Comparison of ENCODE assay signal across 8 mouse cellular contexts in the genomic region with DNA sequence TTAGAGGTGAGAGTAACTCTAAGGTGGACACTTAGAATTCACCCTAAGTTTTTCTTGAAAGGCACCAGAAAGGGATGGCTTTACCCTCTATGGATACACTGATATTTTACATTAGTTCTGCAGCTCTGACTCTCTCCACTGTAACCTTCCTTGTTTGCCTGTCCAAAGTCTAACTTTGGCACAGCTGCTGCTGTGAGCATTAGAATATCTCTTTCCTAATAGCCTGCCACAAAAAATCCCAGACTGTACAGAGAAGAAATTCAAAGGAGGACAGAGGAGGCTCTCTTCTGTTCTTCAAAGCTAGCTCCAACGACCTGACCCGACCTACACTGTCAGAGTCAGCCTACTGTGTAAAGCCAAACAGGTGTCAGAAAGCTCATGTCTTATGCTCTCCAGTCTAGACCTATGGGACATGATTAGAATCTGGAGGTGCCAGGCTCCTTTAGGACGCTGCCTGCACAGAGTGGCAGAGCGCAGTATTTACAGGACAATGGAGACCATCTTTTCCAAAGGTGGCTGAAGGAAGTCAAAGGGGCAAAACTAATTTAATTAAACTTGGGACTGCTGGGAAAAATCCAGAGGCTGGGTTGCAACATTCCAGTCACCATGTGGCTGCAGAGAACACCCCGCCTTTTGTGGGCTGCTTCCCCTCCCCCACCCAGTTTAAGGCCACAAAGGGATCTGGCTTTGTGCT. TPM values are rescaled to one million over a fixed set of nuclear protein-coding genes. Genes with fewer than 3 reads are reported as not detected.
A peak's percentile ranks its signal among the peaks of the same experiment; 100 is the strongest.
DNase-seq lines count a peak whose midpoint lies in the region; ATAC-seq lines count a peak whose summit lies in the region.

No protein-coding gene starts in this region.

- WGBS in embryonic facial prominence, embryonic 13.5 days: 17% methylated on average over 5 of the region's 5 CpGs
- 31% methylated on average over 5 of the region's 5 CpGs for WGBS in heart, embryonic 16.5 days
- WGBS in midbrain, embryonic 10.5 days: under 1% methylated on average over 5 of the region's 5 CpGs

- peak; percentile 98 for DNase-seq in Muller cell, postnatal 12 days (ENCODE audit: inconsistent ontology term)
- peak; percentile 65 for DNase-seq in kidney, postnatal 14 days
- DNase-seq in midbrain, embryonic 10.5 days (ENCODE audit: low spot score): peak; percentile 84
- DNase-seq in thymus, postnatal 0 days (ENCODE audit: low spot score): no peak
- DNase-seq in frontal cortex, postnatal 14 days (ENCODE audit: low spot score in 2 of 2): no peak

- 0 out of 2 replicates have a peak, but pooled peaks have one; percentile 60 for ATAC-seq in embryonic facial prominence, embryonic 13.5 days (ENCODE audit: insufficient number of reproducible peaks, insufficient read depth, low FRiP score, low TSS enrichment, low read depth)
- ATAC-seq in heart, embryonic 16.5 days (replicated peaks; ENCODE audit: extremely low read depth, insufficient read depth, low FRiP score): 0 out of 2 replicates have a peak, but pooled peaks have one; percentile 20
- no peak for ATAC-seq in activated CD4-positive, CD25-positive, alpha-beta regulatory T cell, adult 4 months

- H3K27me3 ChIP-seq in embryonic facial prominence, embryonic 13.5 days: no peaks in the 10 kb centered on the region
- H3K27me3 ChIP-seq in heart, embryonic 16.5 days (ENCODE audit: control insufficient read depth, insufficient read depth, low read length): no peaks in the 10 kb centered on the region
- H3K27me3 ChIP-seq in midbrain, embryonic 10.5 days (ENCODE audit: low read depth, poor library complexity, severe bottlenecking): no peaks in the 10 kb centered on the region

- H3K36me3 ChIP-seq in embryonic facial prominence, embryonic 13.5 days: peaks cover 42% of the 10 kb centered on the region
- peaks cover 23% of the 10 kb centered on the region for H3K36me3 ChIP-seq in heart, embryonic 16.5 days (ENCODE audit: control insufficient read depth, insufficient read depth)
- peaks cover 74% of the 10 kb centered on the region for H3K36me3 ChIP-seq in midbrain, embryonic 10.5 days

- H3K9me3 ChIP-seq in embryonic facial prominence, embryonic 13.5 days: no peaks in the 10 kb centered on the region
- no peaks in the 10 kb centered on the region for H3K9me3 ChIP-seq in heart, embryonic 16.5 days (replicated peaks; ENCODE audit: control insufficient read depth, low read length)
- no peaks in the 10 kb centered on the region for H3K9me3 ChIP-seq in midbrain, embryonic 10.5 days (replicated peaks)

- H3K9ac ChIP-seq in embryonic facial prominence, embryonic 13.5 days: no peak overlapping the region
- peak overlapping the region; percentile 5; the same call in 1 of the 2 replicates for H3K9ac ChIP-seq in heart, embryonic 16.5 days (ENCODE audit: low read length)

- H3K4me1 ChIP-seq in embryonic facial prominence, embryonic 13.5 days: peaks cover 60% of the 10 kb centered on the region
- peaks cover 46% of the 10 kb centered on the region for H3K4me1 ChIP-seq in heart, embryonic 16.5 days (ENCODE audit: control insufficient read depth, insufficient read depth, low read length)
- peaks cover 79% of the 10 kb centered on the region for H3K4me1 ChIP-seq in midbrain, embryonic 10.5 days

- 0 out of 2 replicates have a peak overlapping the region, but pooled peaks have one; percentile 33 for H3K27ac ChIP-seq in embryonic facial prominence, embryonic 13.5 days
- peak overlapping the region; percentile 60 for H3K27ac ChIP-seq in heart, embryonic 16.5 days (ENCODE audit: low read length)
- peak overlapping the region; percentile 88 for H3K27ac ChIP-seq in midbrain, embryonic 10.5 days (replicated peaks)

- H3K4me2 ChIP-seq in embryonic facial prominence, embryonic 13.5 days: peak overlapping the region; percentile 7; the same call in 1 of the 2 replicates
- H3K4me2 ChIP-seq in heart, embryonic 16.5 days (ENCODE audit: low read depth, low read length): no peak overlapping the region; the same call in 1 of the 2 replicates

- no peak overlapping the region; the same call in 1 of the 2 replicates for H3K4me3 ChIP-seq in embryonic facial prominence, embryonic 13.5 days
- no peak overlapping the region for H3K4me3 ChIP-seq in heart, embryonic 16.5 days (ENCODE audit: low read length)
- H3K4me3 ChIP-seq in midbrain, embryonic 10.5 days: peak overlapping the region; percentile 95

RNA-seq across cellular contexts. Expression of gene Rnd3, which starts 9.5 kb away (rescaled TPM):
- 135 and 140 TPM in 2 replicates for polyA plus RNA-seq in embryonic facial prominence, embryonic 13.5 days (2015; fragmentation: Nextera tagmentation; extraction: Ambion mirVana)
- polyA plus RNA-seq in heart, embryonic 16.5 days (2015; fragmentation: Nextera tagmentation; extraction: Ambion mirVana): 27.3 and 31.5 TPM in 2 replicates
- polyA plus RNA-seq in midbrain, embryonic 10.5 days (2016; fragmentation: Nextera tagmentation; extraction: Ambion mirVana): 155 and 255 TPM in 2 replicates
- polyA plus RNA-seq in thymus, postnatal 0 days (2015; fragmentation: Nextera tagmentation; extraction: Ambion mirVana): 7.4 and 7.8 TPM in 2 replicates
- under 1 TPM in 1 of 2 experiments, not detected in 1; 0.17 TPM for polyA plus RNA-seq in activated CD4-positive, CD25-positive, alpha-beta regulatory T cell, adult 4 months (2017; shearing (Covaris generic))

Comparison
In these comparisons a context has a peak if more than half of its experiments do, and no peak if none do; other contexts are left out.
1. DNase-seq: peak in Muller cell, postnatal 12 days (single experiment), kidney, postnatal 14 days (single experiment) and midbrain, embryonic 10.5 days (single experiment); none in thymus, postnatal 0 days (single experiment) and frontal cortex, postnatal 14 days (0 of 2).
2. H3K27ac ChIP-seq: peak in every context shown above with its lines; median percentile 88 in midbrain, embryonic 10.5 days; 60 in heart, embryonic 16.5 days; 33 in embryonic facial prominence, embryonic 13.5 days.